Mouse (Mus musculus) embryonic fibroblast, embryonic 13.5 days (primary cell): ENCODE data around the gene Nup93.

ENCODE experiments used
- CTCF ChIP-seq: IDR thresholded peaks from 2 replicates; pipeline ENCODE4 v1.5.1; 2011; ENCODE audit warnings: mild to moderate bottlenecking, control low read depth, low read length, moderate library complexity, borderline replicate concordance; ENCODE audit not compliant: insufficient read depth
- POLR2A ChIP-seq: IDR thresholded peaks from 2 replicates; pipeline ENCODE4 v1.6.1; 2011; ENCODE audit warnings: low read depth, mild to moderate bottlenecking, control low read depth, low read length, moderate library complexity

DNA sequence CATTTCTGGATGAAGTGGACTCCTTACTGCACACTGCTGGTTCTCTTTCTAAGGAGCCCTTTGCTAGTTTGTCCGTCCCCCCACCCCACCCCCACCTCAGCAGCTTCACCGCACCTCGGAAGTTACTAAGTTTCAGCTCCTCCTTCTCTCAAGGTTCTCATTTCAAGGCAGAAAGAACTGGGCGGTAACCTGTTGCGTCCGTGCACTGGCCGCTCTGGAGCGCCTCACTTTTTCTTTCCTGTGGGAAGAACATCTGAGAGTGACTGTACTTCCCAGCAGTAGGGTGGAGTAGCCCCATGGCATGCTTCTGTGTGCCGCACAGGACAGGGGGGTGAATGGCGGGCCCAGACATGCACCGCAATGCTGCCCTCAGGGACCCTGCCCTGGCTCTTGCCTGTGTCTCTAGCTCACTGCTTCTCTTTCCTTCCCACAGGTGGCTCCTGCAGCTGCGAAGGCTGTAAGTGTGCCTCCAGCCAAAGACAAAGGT lies 30.0 kb upstream of the Nup93 start:
- TF ChIP-seq POLR2A: no peak
- no peak for TF ChIP-seq CTCF
